Mouse (Mus musculus) heart, postnatal 36 days (tissue): ENCODE measurements at regions not wholly inside any gene's neighbourhood (a gene's known extent, or its start where the extent isn't known, plus 50 kb on each side); places are given as distances from the start of the nearest gene placed in this dataset.
A peak's percentile ranks its signal among the peaks of the same experiment; 100 is the strongest.

ENCODE experiments used
- DNase-seq, 2 experiments: peaks; one replicate each; pipeline ENCODE4 v3.0.0; 2021 to 2022
- intact Hi-C: fragments of 180-260 bp; cut with DNase I; formaldehyde crosslinking; loops from one replicate; pipeline ENCODE4 v1.15.1; 2025

GRCm38 (mm10) chr4:114665684-114666083 lies 155.8 kb upstream of the Gm12830 start:
- peak; percentile 74 to 79 for DNase-seq
- intact Hi-C loops, result loop anchor here (1.0 to 10.0 kb wide), 3 partner anchors 243 to 419 kb away; partner anchors contain the start of genes Foxd2 and Pdzk1ip1

DNA sequence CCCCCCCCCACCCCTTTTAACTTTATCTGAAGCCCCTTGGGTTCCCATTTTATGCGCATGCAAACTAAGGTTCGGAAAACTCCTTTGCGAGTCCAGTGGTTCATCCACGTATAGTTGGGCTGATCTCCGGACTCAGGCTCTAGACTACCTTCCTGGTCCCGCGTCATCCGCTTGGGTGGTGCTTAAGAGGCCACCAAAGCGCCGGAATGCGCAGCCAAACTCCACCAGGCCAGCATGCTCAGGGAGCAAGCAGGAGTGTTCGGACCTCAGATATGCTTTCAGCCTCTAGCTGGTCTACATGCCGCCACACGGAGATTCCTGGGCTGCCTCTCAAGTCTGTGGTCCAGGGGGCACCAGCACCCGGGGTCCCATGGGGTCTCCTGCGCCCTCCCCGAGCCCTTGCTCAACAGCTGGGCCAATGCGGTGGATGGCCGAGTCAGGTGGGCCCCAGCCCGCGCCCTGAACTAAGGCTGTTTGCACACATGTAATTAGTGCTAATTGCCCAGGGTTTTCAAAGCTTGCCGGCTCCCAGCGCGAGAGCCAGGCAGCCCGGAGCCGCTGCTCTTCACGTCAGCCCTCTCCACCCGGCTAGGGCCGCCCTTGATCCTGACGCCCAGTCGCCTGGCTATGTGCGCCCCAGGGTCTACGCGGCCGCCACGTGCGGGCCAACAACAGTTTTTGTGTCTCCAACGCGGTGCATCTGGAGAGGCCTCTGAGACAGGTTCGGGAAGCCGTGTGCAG lies 155.1 kb upstream of the Gm12830 start:
- intact Hi-C loops, result loop anchor here (2.0 to 10.0 kb wide), 2 partner anchors 242 to 418 kb away; partner anchors contain the start of genes Foxd2 and Pdzk1ip1
- no peak for DNase-seq

- no peak for DNase-seq
- intact Hi-C loops, result loop anchor here (2.0 to 10.0 kb wide), 2 partner anchors 242 to 418 kb away; partner anchors contain the start of genes Foxd2 and Pdzk1ip1
Measured at GRCm38 (mm10) chr4:114666979-114667328, 154.6 kb upstream of the Gm12830 start.

DNA sequence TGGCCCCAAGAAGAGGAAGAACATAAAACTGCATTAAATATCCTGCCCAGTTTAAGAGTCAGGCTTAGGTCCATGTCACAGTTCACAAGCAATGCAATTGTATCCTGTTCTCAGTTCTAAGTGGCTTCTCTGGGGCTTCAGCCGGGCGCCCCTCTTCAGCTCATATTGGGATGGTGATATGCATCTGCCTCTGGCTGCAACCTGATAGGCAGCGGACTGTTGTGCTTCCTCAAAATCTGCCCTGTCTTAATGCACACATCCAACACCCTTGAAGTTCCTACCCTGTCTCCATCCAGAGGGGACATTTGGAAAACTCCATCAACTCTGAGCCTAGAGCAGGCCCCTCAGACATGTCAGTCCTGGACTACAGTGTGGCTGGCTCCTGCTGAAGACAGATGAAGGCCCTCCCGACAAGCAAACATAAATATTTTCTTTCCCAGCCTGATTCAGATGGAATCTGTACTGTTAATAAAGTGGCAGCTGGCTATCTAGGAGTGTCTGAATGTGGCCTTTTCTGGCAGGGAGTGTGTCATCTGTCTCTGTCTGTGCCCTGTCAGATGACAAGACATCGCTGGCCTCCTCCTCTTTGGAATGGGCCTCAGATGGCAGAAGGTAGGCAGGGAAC lies 149.3 kb upstream of the Gm12830 start:
- intact Hi-C loops, result no loop called here
- DNase-seq, result no peak

GRCm38 (mm10) chr4:114676908-114677898 lies 144.3 kb upstream of the Gm12830 start:
- no peak for DNase-seq
- intact Hi-C loops, result no loop called here

DNA sequence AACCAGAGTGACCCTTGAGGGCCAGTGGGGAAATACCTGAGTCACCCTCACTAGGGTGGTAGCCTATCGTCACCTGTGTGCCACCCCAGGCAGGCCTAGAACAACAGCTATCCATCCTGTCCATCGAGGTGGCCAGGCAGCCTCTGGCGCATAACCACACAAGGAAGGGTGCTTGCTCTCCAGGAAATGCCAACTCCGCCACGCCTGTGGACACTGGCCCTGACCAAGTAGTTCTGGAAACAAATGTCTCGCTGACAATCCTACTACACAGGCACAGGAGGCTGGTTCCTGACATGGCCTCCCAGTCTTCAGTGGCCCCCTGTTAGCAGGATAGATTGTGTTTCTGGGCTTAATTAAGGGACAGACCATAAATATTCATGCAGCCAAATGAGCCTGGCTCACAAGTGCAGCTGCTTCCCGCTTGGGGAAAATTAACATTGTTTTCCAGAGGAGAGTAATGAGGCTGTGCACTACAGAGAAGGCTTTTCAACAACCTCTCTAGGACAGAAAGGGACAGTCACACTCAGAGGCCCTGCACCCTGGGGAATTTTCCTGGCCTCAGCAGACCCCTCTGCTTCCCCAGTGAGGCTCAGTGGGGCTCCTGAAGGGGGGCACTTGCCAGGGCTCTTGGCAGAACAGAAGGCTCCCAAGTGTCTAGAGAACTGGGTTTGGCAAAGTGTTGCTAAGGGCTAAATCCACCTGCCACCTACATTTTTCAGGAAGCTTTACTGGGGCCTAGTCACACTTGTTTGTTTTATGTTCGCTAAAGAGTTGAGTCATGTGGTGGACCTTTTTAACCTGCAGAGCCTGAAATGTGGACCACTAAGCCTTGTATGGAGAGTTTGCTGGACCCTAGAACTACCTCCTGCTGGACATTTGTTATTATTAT lies 143.2 kb upstream of the Gm12830 start:
- intact Hi-C loops, result no loop called here
- no peak for DNase-seq

GRCm38 (mm10) chr4:114680360-114680759 lies 141.2 kb upstream of the Gm12830 start:
- intact Hi-C loops, result no loop called here
- DNase-seq, result no peak

DNA sequence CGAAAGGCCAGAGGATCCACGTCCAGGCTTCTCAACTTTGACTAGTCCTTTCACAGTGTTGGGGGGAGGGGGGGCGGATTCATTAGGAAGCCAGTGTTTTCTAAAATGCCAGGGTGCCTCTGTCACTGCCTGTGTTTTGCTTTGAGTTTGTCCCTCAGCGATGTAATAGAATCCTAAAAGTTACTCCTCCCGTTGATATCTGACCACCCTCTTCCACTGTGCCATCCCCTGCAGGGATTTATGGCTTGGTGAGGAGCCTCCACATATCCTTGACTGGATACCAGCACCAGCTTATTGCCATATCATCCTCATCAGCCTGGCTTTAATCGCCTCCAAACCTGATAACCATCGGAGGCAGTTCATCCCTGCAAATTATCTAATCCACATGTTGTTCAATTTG lies 138.6 kb upstream of the Gm12830 start:
- DNase-seq, result no peak
- intact Hi-C loops, result no loop called here

- DNase-seq, result no peak
- intact Hi-C loops, result no loop called here
Measured at GRCm38 (mm10) chr4:114683696-114684095, 137.8 kb upstream of the Gm12830 start.

GRCm38 (mm10) chr4:114684844-114685382 lies 136.6 kb upstream of the Gm12830 start:
- intact Hi-C loops, result loop anchor here (1.0 kb wide), 1 partner anchor 262 kb away; no protein-coding TSS in a partner anchor
- no peak for DNase-seq

DNA sequence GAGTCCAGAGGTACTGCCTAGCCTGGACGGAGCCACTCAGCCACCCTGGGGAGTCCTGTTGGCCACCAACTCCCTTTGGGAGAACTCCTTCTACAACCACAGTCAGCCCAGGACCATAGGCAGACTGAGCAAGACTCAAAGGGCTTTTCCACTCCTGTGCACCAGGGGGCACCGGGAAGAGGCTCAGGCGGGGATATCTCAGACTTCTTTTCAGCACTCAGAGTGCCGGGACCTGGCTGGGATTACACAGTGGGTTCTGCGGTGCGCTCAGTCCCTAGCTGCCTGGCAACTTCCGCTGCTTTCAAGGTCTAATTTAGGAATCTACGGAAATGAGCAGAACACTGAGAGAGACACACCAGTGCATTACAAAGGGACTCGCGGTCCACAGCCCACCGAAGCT lies 136.1 kb upstream of the Gm12830 start:
- DNase-seq, result peak in 1 of 2 experiments; percentile 10
- intact Hi-C loops, result loop anchor here (1.0 kb wide), 1 partner anchor 262 kb away; no protein-coding TSS in a partner anchor

GRCm38 (mm10) chr4:114686091-114686490 lies 135.4 kb upstream of the Gm12830 start:
- DNase-seq, result no peak
- intact Hi-C loops, result no loop called here

GRCm38 (mm10) chr4:114688356-114688972 lies 133.1 kb upstream of the Gm12830 start:
- intact Hi-C loops, result no loop called here
- DNase-seq, result no peak

DNA sequence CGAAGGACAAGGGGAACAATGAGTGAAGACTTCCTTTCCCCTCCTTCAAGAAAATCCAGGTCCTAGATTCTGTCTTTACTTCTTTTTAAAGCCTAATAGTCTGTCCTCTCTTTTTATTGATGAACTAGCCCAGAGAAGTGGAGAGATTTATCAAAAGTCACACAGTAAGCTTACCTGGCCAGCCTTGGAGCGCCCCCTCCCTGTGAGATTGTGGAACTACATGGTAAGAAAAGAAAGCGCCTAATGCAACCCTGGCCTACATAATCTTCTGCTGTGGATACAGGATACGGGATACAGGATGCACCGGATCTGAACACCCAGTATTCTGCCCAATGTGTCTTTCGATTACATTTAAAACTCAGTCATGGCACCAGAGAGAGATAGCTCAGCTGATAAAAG lies 132.6 kb upstream of the Gm12830 start:
- DNase-seq, result no peak
- intact Hi-C loops, result no loop called here

GRCm38 (mm10) chr4:114705586-114705985 lies 115.9 kb upstream of the Gm12830 start:
- intact Hi-C loops, result no loop called here
- DNase-seq, result no peak

DNA sequence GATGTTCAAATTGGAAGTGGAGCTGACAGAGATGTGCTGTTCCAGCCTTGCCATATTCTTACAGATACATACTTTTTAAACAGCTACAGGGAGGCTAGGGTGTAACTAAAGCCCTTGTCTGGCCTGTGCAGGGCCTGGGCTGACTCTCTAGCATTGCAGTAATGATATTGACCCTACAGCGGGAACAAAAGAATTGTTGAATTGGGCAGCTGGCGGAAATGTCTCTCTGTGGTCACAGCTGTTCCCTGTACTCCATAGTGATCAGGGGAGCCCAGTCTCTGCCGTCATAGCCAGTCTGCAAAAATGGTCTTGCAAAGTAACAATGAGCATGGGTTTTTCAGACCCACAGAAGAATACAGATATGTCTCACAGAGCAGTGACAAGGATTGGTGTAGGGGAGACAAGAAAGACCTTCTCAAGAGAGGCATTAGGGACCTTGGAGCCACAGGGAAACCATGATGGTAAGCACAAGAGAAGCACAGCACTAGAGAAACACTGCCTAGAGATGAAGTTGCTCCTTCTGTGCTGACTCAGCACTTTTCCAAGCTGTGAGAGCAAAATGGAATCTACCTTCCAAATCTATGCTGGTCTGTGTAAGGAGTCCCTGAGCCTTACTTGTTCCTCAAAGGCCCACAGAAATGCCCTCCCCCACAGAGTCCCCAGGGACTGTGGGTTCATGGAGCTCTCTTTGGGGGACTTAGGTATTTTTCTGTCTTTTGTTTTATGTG lies 111.2 kb upstream of the Gm12830 start:
- intact Hi-C loops, result no loop called here
- no peak for DNase-seq

GRCm38 (mm10) chr4:114711082-114711481 lies 110.4 kb upstream of the Gm12830 start:
- no peak for DNase-seq
- intact Hi-C loops, result no loop called here

DNA sequence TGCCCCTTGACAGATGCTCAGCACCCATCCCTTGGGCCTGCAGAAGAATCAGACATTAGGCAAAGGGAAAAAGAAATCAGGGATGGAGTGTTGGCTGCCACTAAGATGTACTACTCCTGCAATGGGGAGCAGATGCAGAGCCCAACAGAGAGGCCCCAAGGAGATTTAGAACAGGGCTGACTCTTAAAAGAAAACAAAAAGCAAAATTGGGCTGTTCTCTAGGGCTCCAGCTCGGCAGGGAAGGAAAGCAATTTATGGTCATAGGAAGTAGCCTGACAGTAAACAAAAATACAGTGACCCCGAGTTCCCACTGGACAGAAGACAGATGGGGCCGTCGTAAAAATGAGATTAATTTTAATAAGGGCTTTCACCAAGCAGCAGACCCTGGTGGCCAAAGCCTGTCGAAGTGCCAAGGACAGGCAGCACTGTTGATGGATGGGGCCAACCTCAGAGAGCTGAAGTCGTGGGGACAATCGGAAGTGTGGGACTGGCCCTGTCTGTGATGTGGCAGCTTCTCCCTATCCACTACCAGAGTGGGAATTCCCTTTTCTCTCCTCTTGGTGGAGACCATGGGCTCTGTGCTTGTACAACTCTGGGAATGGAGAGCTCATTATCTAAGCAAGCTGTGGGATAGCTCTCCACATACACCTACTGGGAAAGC lies 109.4 kb upstream of the Gm12830 start:
- intact Hi-C loops, result no loop called here

More for the DNA sequence above, 109.4 kb upstream of the Gm12830 start:
- DNase-seq, result no peak
